Mouse (Mus musculus) lung, adult 2 months (tissue): ENCODE results near the gene Prdm16. TPM values are rescaled to one million over a fixed set of nuclear protein-coding genes. Genes with fewer than 3 reads are reported as not detected.

Experiments
- DNase-seq: peaks from one replicate; pipeline ENCODE4 v3.0.0; 2022
- H3K4me1 ChIP-seq: fragments of 200-500 bp; 2 replicates; pipeline ENCODE4 v1.6.1; 2011; ENCODE audit warnings: low read length; ENCODE audit not compliant: control insufficient read depth, insufficient read depth
- H3K4me3 ChIP-seq: fragments of 200-500 bp; replicated peaks from 2 replicates; pipeline ENCODE3; 2011; ENCODE audit warnings: low read depth, mild to moderate bottlenecking, control low read depth, low read length; ENCODE audit errors: extremely low read depth
- CTCF ChIP-seq: fragments of 200-500 bp; IDR thresholded peaks from 2 replicates; pipeline ENCODE4 v1.5.1; 2011; ENCODE audit warnings: mild to moderate bottlenecking, low read length, control low read depth; ENCODE audit not compliant: insufficient read depth
- POLR2A ChIP-seq: fragments of 200-500 bp; IDR thresholded peaks from 2 replicates; pipeline ENCODE4 v1.6.1; 2011; ENCODE audit warnings: low read depth, mild to moderate bottlenecking, control low read depth, low read length, borderline replicate concordance; ENCODE audit errors: extremely low read depth
- WGBS: fragments of 180-500 bp; shearing (Covaris S2); methylation state at CpG from one replicate; pipeline ENCODE4 v1.1.7; 2018; 5-methylcytosine and 5-hydroxymethylcytosine counted together
- polyA plus RNA-seq: library from polyadenylated mRNA; depleted of rRNA; stranded (reverse); fragments of >200 nt; gene quantifications from 2 replicates; pipeline ENCODE4 v1.2.3, GENCODE M21; 2012

Prdm16 gene
- polyA plus RNA-seq, 1 experiment = 18.3 TPM

- no peak for DNase-seq
- Histone ChIP-seq H3K4me1 (peaks cover 5% of the 10 kb centered on the region), H3K4me3 (no peak overlapping the region)
- 60% methylated on average over 13 of the region's 13 CpGs for WGBS
- no peak for TF ChIP-seq POLR2A
- TF ChIP-seq CTCF = no peak
Observed at GRCm38 (mm10) chr4:154592562-154592961, 44.1 kb downstream of the Prdm16 start.

GRCm38 (mm10) chr4:154590910-154591309, 45.8 kb downstream of the Prdm16 start:
- whole genome bisulfite sequencing = 81% methylated on average over 10 of the region's 11 CpGs
- no peak overlapping the region for H3K4me3 ChIP-seq
- TF ChIP-seq POLR2A (no peak), CTCF (no peak)
- peaks cover 10% of the 10 kb centered on the region for H3K4me1 ChIP-seq
- DNase-seq = no peak

GRCm38 (mm10) chr4:154586334-154586733, 50.3 kb downstream of the Prdm16 start:
- no peak for TF ChIP-seq POLR2A
- no peak for TF ChIP-seq CTCF
- Histone ChIP-seq H3K4me3 (no peak overlapping the region), H3K4me1 (peaks cover 10% of the 10 kb centered on the region)
- no peak for DNase-seq
- WGBS = 81% methylated on average over 11 of the region's 11 CpGs

- TF ChIP-seq POLR2A (no peak), CTCF (no peak)
- H3K4me1 ChIP-seq = peaks cover 10% of the 10 kb centered on the region
- 61% methylated on average over 14 of the region's 14 CpGs for WGBS
- peak; percentile 41 for DNase-seq
- H3K4me3 ChIP-seq = no peak overlapping the region
Observed at GRCm38 (mm10) chr4:154585779-154586178, 50.9 kb downstream of the Prdm16 start.

GRCm38 (mm10) chr4:154583712-154584111, 53.0 kb downstream of the Prdm16 start:
- DNase-seq = no peak
- no peak for TF ChIP-seq CTCF
- no peak for TF ChIP-seq POLR2A
- WGBS = 88% methylated on average over 13 of the region's 13 CpGs
- H3K4me1 ChIP-seq = peaks cover 10% of the 10 kb centered on the region
- H3K4me3 ChIP-seq = no peak overlapping the region

GRCm38 (mm10) chr4:154582607-154583236, 54.0 kb downstream of the Prdm16 start:
- 93% methylated on average over 21 of the region's 21 CpGs for WGBS
- Histone ChIP-seq H3K4me1 (peaks cover 7% of the 10 kb centered on the region), H3K4me3 (no peak overlapping the region)
- DNase-seq = no peak
- no peak for TF ChIP-seq POLR2A
- TF ChIP-seq CTCF = no peak

GRCm38 (mm10) chr4:154581261-154581886, 55.3 kb downstream of the Prdm16 start:
- Histone ChIP-seq H3K4me3 (no peak overlapping the region), H3K4me1 (peaks cover 4% of the 10 kb centered on the region; the same call in 1 of the 2 replicates)
- 47% methylated on average over 16 of the region's 16 CpGs for WGBS
- TF ChIP-seq POLR2A (no peak), CTCF (no peak)
- DNase-seq = no peak

- no peak for DNase-seq
- no peak for TF ChIP-seq POLR2A
- Histone ChIP-seq H3K4me3 (no peak overlapping the region), H3K4me1 (no peaks in the 10 kb centered on the region; the same call in 1 of the 2 replicates)
- 44% methylated on average over 13 of the region's 13 CpGs for WGBS
Observed at GRCm38 (mm10) chr4:154574208-154574875, 62.3 kb downstream of the Prdm16 start.

GRCm38 (mm10) chr4:154570451-154570881, 66.2 kb downstream of the Prdm16 start:
- WGBS = 38% methylated on average over 10 of the region's 10 CpGs
- Histone ChIP-seq H3K4me3 (no peak overlapping the region), H3K4me1 (peaks cover 3% of the 10 kb centered on the region; the same call in 1 of the 2 replicates)
- TF ChIP-seq POLR2A = no peak
- no peak for TF ChIP-seq CTCF
- DNase-seq = no peak

GRCm38 (mm10) chr4:154569845-154570244, 66.8 kb downstream of the Prdm16 start:
- DNase-seq = no peak
- Histone ChIP-seq H3K4me3 (no peak overlapping the region), H3K4me1 (peaks cover 3% of the 10 kb centered on the region; the same call in 1 of the 2 replicates)
- TF ChIP-seq POLR2A = no peak
- TF ChIP-seq CTCF = no peak
- 88% methylated on average over 9 of the region's 9 CpGs for WGBS
